Mouse (Mus musculus) megakaryocyte-erythroid progenitor cell, adult 5-6 weeks (primary cell): ENCODE data around the gene Ndufb7. TPM values are rescaled to one million over a fixed set of nuclear protein-coding genes. Genes with fewer than 3 reads are reported as not detected.

Experiments used
- total RNA-seq, 2 experiments: library from RNA; stranded (forward) in 1 of 2; stranded (reverse) in 1 of 2; fragments of 200-1000, 215-1000 nt in 1 of 2; fragments of >200 nt in 1 of 2; fragmentation: Nextera tagmentation in 1 of 2; gene quantifications; 2 replicates each; pipeline ENCODE4 v1.2.3; 2014 to 2017

Gene Ndufb7
- total RNA-seq, 2 experiments from 2014 or later, result 173 to 199 TPM

Other genes starting within 250 kb of the Ndufb7 start
- 10.0 and 14.5 TPM in 2 replicates for gene Elmod2, start 234.2 kb upstream of the Ndufb7 start, total RNA-seq (2014; fragmentation: Nextera tagmentation)
- gene Elmod2, start 234.2 kb upstream of the Ndufb7 start, total RNA-seq (2017), result 16.7 and 29.9 TPM in 2 replicates
- gene Mgat4d, start 218.2 kb upstream of the Ndufb7 start, total RNA-seq (2014; fragmentation: Nextera tagmentation), result not detected in 2 replicates
- gene Mgat4d, start 218.2 kb upstream of the Ndufb7 start, total RNA-seq (2017), result not detected in 2 replicates
- 1.1 and 1.2 TPM in 2 replicates for gene Clgn, start 176.8 kb upstream of the Ndufb7 start, total RNA-seq (2014; fragmentation: Nextera tagmentation)
- gene Clgn, start 176.8 kb upstream of the Ndufb7 start, total RNA-seq (2017), result 0.19 and 0.95 TPM in 2 replicates
- gene Scoc, start 108.3 kb upstream of the Ndufb7 start, total RNA-seq (2014; fragmentation: Nextera tagmentation), result 97.8 and 106 TPM in 2 replicates
- 83.0 and 91.3 TPM in 2 replicates for gene Scoc, start 108.3 kb upstream of the Ndufb7 start, total RNA-seq (2017)
- gene Olfr370, start 30.9 kb upstream of the Ndufb7 start, total RNA-seq (2014; fragmentation: Nextera tagmentation), result not detected in 2 replicates
- not detected in 2 replicates for gene Olfr370, start 30.9 kb upstream of the Ndufb7 start, total RNA-seq (2017)
- 304 and 466 TPM in 2 replicates for gene Tecr, start 41.3 kb downstream of the Ndufb7 start, total RNA-seq (2014; fragmentation: Nextera tagmentation)
- 230 and 318 TPM in 2 replicates for gene Tecr, start 41.3 kb downstream of the Ndufb7 start, total RNA-seq (2017)
- gene Dnajb1, start 41.5 kb downstream of the Ndufb7 start, total RNA-seq (2014; fragmentation: Nextera tagmentation), result 49.7 and 52.6 TPM in 2 replicates
- 50.2 and 63.1 TPM in 2 replicates for gene Dnajb1, start 41.5 kb downstream of the Ndufb7 start, total RNA-seq (2017)
- gene Gipc1, start 86.0 kb downstream of the Ndufb7 start, total RNA-seq (2014; fragmentation: Nextera tagmentation), result 15.6 and 31.4 TPM in 2 replicates
- gene Gipc1, start 86.0 kb downstream of the Ndufb7 start, total RNA-seq (2017), result 6.5 and 6.9 TPM in 2 replicates
- gene Ptger1, start 100.0 kb downstream of the Ndufb7 start, total RNA-seq (2014; fragmentation: Nextera tagmentation), result not detected in 2 replicates
- 0.65 and 1.1 TPM in 2 replicates for gene Ptger1, start 100.0 kb downstream of the Ndufb7 start, total RNA-seq (2017)
- gene Pkn1, start 132.5 kb downstream of the Ndufb7 start, total RNA-seq (2014; fragmentation: Nextera tagmentation), result 36.3 and 83.2 TPM in 2 replicates
- gene Pkn1, start 132.5 kb downstream of the Ndufb7 start, total RNA-seq (2017), result 21.9 and 33.0 TPM in 2 replicates
- gene Ddx39, start 148.5 kb downstream of the Ndufb7 start, total RNA-seq (2014; fragmentation: Nextera tagmentation), result 205 and 224 TPM in 2 replicates
- 154 and 213 TPM in 2 replicates for gene Ddx39, start 148.5 kb downstream of the Ndufb7 start, total RNA-seq (2017)
- 44.3 and 63.7 TPM in 2 replicates for gene Adgre5, start 174.7 kb downstream of the Ndufb7 start, total RNA-seq (2014; fragmentation: Nextera tagmentation)
- 46.9 and 64.8 TPM in 2 replicates for gene Adgre5, start 174.7 kb downstream of the Ndufb7 start, total RNA-seq (2017)